Mouse (Mus musculus) cerebellum, adult 9-10 months (tissue): ENCODE measurements around the gene 1700025C18Rik.
A peak's percentile ranks its signal among the peaks of the same experiment; 100 is the strongest.

Experiments
- DNase-seq: peaks from one replicate; pipeline ENCODE4 v3.0.0; 2022

Gene 1700025C18Rik

DNA sequence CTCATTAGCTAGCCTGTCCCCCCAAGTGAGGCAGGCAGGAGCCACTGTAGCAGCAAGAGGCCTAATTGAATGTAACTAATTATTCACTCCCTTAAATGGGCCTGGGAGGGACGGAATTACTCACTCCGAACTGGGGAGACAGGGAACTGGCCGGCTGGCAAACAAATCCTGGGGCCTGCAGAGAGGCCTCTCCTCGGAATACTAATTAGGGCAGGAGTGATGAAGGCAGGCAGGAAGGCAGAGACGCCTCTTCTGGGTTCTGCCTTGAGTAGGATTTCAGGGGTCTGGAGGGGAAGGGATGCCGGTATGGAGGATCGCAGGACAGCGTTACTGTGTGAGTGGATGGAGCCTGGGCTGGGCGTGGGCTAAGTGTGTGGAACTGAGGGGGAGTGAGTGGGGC is 13.5 kb downstream of the 1700025C18Rik start:
- DNase-seq, result no peak

- DNase-seq, result peak; percentile 95
Observed at GRCm38 (mm10) chr2:165074937-165075336, 15.6 kb downstream of the 1700025C18Rik start.

DNA sequence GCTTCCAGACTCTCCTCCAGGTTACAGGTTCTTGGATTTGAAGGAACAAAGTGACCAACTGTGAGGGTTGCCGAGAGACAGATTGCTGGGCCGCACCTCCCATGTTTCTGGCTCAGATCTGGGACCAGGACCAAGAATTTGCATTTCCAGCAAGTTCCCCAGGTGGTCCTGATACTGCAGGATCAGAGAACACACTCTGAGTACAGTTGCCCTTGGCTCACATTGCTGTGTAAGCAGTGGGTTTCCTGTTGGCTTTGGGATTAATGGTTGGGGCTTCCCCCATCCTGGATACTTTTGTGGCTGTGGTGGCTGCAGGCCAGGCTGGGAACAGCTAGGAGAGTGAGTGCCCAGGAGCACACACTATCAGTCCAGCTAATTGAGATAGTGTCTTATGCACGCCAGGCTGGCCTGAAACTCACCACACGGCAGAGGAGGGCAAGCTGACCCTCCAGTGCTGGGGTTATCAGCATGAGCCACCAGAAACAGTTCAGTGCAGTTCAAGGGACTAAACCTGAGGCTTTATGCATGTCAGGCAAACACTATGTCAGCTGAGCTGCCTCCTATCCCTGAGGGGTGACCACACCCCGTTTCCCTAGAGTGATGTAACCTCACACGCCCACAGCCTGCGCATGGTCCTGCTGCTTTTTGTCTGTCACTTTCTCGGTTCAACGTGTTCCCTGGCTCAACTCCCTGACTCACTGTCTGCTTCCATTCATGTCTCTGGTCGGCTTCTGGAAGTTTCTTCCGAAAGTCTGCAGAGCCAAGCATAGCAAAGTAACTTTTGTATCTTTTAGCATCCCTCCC is 16.3 kb downstream of the 1700025C18Rik start:
- DNase-seq, result peak; percentile 96

DNA sequence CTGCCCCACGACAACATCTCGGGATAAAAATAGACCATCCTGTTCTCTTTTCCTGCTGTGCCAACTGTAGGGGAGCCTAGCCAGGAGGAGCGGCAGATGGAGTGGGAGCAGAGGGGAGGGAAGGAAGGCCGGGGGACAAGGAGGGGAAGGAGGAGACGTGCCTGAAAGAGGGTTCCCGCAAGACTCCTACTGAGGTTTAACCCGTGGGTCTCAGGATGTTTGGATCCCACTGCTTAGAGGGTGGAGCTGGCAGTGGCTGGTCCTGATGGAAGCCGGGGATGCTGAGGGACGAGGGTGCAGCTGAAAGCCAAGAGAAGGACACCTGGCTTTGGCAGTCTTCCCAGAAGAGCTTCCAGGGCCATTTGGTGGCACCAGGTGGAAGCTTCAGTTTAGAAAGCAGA is 17.2 kb downstream of the 1700025C18Rik start:
- DNase-seq, result peak; percentile 95

DNA sequence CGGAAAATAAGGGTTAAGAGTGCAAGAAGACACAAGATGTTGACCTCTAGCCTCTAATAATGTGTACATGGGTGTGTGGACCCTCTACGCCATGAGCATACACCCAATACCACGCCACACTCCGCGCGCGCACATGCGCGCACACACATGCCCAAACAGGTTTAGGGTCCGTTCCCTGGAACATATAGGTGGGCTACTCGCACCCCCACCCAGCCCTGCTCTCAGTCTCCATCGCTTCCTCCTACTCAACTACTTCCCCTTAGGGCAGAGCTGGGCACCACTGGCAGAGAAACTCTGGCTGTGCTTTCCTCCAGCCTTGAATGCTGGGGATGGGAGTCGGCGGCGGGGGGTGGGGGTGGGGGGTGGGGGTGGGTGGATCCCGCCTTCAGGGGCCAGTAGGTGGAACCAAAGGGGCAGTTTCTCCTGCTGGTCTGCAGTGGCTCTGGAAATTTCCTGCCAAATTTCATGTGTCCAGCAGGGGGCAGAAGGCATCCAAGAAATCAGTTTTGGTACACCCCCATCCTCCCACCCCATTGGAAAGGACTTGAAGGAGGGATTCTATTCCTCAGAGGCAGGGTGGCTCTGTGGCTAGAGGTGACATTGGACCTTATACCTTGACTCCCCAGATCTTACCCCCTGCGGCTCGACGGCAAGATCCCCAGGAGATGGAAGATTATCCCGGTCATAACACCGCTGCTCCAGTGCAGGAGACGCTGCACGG is 20.3 kb downstream of the 1700025C18Rik start:
- DNase-seq, result peak; percentile 91

- no peak for DNase-seq
Observed at GRCm38 (mm10) chr2:165068806-165069205, 21.7 kb downstream of the 1700025C18Rik start.

- no peak for DNase-seq
Observed at GRCm38 (mm10) chr2:165064489-165064888, 26.1 kb downstream of the 1700025C18Rik start.

GRCm38 (mm10) chr2:165061638-165062433 is 28.7 kb downstream of the 1700025C18Rik start:
- no peak for DNase-seq

DNA sequence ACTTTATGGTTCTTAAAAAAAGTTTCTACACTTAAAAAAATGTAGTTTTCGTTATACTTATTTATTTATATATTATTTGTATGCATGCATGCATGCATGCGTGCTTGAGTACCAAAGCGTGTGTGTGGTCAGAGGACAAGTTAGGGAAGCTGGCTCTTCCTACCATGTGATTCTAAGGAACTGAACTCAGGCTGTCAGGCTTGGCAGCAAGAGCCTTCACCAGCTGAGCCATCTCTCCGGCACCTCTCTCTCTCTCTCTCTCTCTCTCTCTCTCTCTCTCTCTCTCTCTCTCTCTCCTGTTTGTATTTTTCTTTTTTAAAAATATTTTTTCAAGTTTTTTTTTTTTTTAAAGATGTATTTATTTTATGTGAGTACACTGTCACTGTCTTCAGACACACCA is 30.6 kb downstream of the 1700025C18Rik start:
- DNase-seq, result no peak

GRCm38 (mm10) chr2:165056377-165057085 is 34.0 kb downstream of the 1700025C18Rik start:
- DNase-seq, result no peak

DNA sequence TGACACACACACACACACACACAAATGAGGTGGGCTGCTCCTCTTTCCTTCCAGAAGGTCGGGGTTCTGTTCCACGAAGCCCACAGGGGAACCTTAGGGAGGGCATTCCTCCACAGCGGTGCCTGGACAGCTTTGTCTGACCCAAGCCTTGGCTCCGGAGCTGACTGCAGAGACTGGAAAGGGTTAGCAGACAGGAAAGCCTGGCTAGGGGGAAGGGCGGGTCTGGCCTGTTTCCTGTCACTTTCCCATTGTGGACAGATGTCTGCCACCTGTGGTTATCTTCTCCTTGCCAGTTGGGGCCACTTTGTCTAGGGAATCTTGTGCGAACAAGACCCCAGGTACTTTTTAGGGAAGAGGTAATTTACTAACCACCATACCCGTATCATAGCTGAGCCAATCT is 34.6 kb downstream of the 1700025C18Rik start:
- DNase-seq, result no peak

DNA sequence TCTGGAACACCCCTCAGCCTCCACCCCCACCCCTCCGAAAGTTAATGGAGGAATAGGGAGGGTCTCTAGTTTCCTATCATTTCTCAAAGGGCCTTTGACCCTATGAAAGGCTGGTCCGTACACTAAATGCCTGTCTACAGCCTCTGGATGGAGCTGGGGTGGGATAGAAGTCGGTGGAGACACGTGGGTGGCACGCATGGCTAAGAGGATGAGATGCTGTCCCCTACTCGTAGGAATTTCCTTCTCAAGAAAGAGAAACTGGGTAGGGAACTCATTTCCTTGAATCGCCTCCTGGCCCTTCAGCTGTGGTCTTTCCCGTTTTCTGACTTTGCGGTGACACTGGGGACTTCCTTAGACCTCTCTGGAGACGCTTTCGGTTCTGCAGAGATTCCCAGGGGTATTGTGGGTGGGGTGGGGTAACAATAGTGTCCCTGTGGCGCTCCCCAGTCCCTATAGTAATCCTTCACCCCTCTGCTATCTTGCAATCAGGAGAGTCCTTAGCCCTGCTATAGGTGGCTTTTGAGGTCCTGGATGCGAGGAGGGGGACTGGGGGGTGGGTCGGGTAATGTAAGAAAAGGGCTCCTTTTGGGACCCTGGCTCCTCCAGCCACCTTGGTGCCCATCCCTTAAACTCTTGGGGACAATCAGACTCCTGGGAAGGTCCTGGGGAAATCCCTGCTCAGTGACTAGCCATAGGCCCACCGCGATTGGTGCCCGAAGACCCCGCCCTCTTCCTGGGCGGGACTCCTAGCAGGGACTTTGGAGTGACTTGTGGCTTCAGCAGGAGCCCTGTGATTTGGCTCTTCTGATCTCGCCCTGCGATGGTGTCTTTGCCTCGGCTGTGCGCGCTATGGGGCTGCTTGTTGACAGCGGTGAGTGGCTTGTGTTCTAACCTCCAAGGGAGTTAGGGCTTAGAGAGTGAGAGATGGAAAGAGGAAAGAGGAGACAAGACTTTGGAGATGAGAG is 35.4 kb downstream of the 1700025C18Rik start, which contains the start of gene Cd40:
Gene Cd40, plus strand, starts transcription at position 740 of the 965 bp plus-strand sequence.
- no peak for DNase-seq

DNA sequence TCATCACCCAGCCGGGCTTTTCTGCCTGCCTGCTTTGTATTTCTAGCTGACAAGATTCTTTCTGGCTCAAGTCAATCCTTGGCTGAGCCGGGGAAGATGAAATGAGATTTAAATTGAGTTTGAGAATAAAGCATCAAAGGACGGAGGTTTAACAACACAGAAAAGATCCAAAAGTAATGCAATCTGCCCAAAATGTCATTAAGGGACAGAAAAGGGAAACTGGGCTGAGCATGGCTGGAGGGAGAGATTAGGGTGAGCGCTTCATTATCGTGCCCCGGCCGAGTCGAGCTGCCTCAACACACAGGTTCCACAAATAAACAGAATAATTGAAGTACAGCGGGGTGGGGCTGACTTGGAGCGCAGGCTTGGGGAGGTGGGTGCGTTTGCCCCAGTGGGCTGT is 39.0 kb downstream of the 1700025C18Rik start:
- no peak for DNase-seq

- no peak for DNase-seq
Observed at GRCm38 (mm10) chr2:165050826-165051548, 39.6 kb downstream of the 1700025C18Rik start.

- no peak for DNase-seq
Observed at GRCm38 (mm10) chr2:165049044-165049443, 41.5 kb downstream of the 1700025C18Rik start.

GRCm38 (mm10) chr2:165043729-165044128 is 46.8 kb downstream of the 1700025C18Rik start:
- DNase-seq, result no peak

DNA sequence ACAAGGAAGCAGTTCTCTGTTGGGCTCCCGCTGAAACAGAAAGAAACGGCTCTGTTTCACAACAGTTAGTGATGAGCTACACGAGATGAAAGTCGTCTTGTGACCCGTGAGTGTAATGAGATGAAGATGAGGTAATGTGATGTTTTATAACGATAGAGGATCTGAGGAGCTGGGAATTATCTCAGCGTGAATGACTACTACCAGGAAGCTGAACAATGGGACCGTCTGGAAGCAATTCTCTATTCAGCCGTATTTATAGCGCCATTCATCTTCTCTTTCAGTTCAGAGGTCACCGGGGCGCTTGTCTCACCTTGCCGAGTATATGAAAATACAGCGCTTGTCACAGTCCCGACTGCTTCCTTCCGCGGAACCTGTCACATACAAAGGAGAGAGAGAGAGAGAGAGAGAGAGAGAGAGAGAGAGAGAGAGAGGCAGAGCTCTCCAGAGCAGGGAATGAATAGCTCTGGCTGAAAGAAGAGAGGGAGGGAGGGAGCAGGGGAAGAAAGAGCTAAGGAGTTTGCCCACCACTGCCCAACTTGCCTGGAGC is 47.4 kb downstream of the 1700025C18Rik start:
- DNase-seq, result no peak

GRCm38 (mm10) chr2:165042126-165042525 is 48.4 kb downstream of the 1700025C18Rik start:
- DNase-seq, result no peak

GRCm38 (mm10) chr2:165037415-165037814 is 53.1 kb downstream of the 1700025C18Rik start:
- DNase-seq, result no peak

GRCm38 (mm10) chr2:165035058-165035431 is 55.5 kb downstream of the 1700025C18Rik start:
- DNase-seq, result peak; percentile 40
